9 mouse cellular contexts compared by ENCODE assay signal in the genomic region with DNA sequence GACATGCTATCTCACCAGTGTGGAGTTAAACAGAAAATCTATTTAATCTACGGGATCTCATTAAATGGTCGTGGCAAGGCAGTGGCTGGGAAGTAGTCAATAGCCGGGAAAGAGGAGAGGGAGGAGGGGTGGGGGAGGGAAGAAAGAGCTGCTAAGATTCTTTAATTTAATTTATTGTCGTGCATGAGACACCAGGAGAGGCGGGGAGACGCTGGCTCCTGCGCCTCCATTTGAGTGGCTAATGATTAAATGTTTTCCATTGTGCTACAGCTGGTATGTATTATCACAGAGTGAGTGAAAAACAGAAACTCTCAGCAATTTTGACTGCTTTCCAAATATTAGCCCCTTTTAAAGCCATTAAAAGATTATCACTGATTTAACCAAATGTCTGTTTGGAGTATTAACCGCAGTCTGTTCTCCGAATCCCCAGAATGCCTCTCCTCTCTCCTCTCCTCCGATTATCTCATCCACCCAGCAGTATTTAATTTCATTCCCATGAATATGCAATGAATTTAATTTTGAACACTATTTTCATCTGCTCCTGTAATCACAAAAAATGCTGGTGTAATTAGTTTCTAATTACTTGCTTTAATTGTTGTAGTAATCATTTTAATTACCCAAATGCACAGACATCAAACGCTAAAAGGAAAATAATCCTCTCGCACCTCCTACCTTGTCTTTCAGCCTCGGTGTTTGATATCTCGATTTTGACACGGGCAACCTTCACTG.
DNase-seq lines count a peak whose midpoint lies in the region; ATAC-seq and TF ChIP-seq lines count a peak whose summit lies in the region.
"Had no signal": no experiment of that assay in that cellular context is flagged by ENCODE, and none has a peak within 500 bp of the region (broad histone marks: within the 10 kb centered on the region; RNA-seq: fewer than 3 reads in every experiment).

No protein-coding gene starts in this region.

- H3K36me3 ChIP-seq in embryonic facial prominence, embryonic 13.5 days, result no peaks in the 10 kb centered on the region
- no peaks in the 10 kb centered on the region for H3K36me3 ChIP-seq in hindbrain, postnatal 0 days (ENCODE audit: insufficient read depth, low read length)
- no peaks in the 10 kb centered on the region for H3K36me3 ChIP-seq in neural tube, embryonic 13.5 days

- no peak for TF ChIP-seq CTCF in hindbrain, postnatal 0 days (IDR thresholded peaks at IDR 0.05; ENCODE audit: low read depth)

- peaks cover 8% of the 10 kb centered on the region; the same call in 1 of the 2 replicates for H3K4me1 ChIP-seq in embryonic facial prominence, embryonic 13.5 days
- H3K4me1 ChIP-seq in hindbrain, postnatal 0 days (ENCODE audit: insufficient read depth, low read length), result peaks cover 10% of the 10 kb centered on the region
- H3K4me1 ChIP-seq in neural tube, embryonic 13.5 days (replicated peaks), result peaks cover 46% of the 10 kb centered on the region

- H3K27ac ChIP-seq in embryonic facial prominence, embryonic 13.5 days, result no peak overlapping the region
- peak overlapping the region; percentile 70 for H3K27ac ChIP-seq in hindbrain, postnatal 0 days
- H3K27ac ChIP-seq in neural tube, embryonic 13.5 days (replicated peaks), result peak overlapping the region; percentile 93

- no peak overlapping the region for H3K9ac ChIP-seq in embryonic facial prominence, embryonic 13.5 days
- H3K9ac ChIP-seq in hindbrain, postnatal 0 days (replicated peaks; ENCODE audit: low read length), result peak overlapping the region; percentile 26
- peak overlapping the region; percentile 59 for H3K9ac ChIP-seq in neural tube, embryonic 13.5 days

- peak overlapping the region; percentile 36 for H3K4me2 ChIP-seq in embryonic facial prominence, embryonic 13.5 days
- peak overlapping the region; percentile 50 for H3K4me2 ChIP-seq in hindbrain, postnatal 0 days (ENCODE audit: low read depth, low read length)
- H3K4me2 ChIP-seq in neural tube, embryonic 13.5 days, result peak overlapping the region; percentile 47

- no peak for ATAC-seq in embryonic facial prominence, embryonic 13.5 days (ENCODE audit: insufficient number of reproducible peaks, insufficient read depth, low FRiP score, low TSS enrichment, low read depth)
- peak; percentile 35 for ATAC-seq in hindbrain, postnatal 0 days
- peak; percentile 71 for ATAC-seq in neural tube, embryonic 13.5 days (ENCODE audit: low read depth)

- 25% methylated on average over 15 of the region's 15 CpGs for WGBS in embryonic facial prominence, embryonic 13.5 days
- WGBS in hindbrain, postnatal 0 days, result 15% methylated on average over 15 of the region's 15 CpGs
- WGBS in neural tube, embryonic 13.5 days, result 12% methylated on average over 15 of the region's 15 CpGs

- peaks cover 33% of the 10 kb centered on the region for H3K27me3 ChIP-seq in embryonic facial prominence, embryonic 13.5 days
- H3K27me3 ChIP-seq in hindbrain, postnatal 0 days (ENCODE audit: insufficient read depth, low read length), result no peaks in the 10 kb centered on the region
- no peaks in the 10 kb centered on the region for H3K27me3 ChIP-seq in neural tube, embryonic 13.5 days

- no peak overlapping the region for H3K4me3 ChIP-seq in embryonic facial prominence, embryonic 13.5 days
- peak overlapping the region; percentile 0; the same call in 1 of the 2 replicates for H3K4me3 ChIP-seq in hindbrain, postnatal 0 days (ENCODE audit: low read length)
- peak overlapping the region; percentile 14; the same call in 1 of the 2 replicates for H3K4me3 ChIP-seq in neural tube, embryonic 13.5 days

- no peaks in the 10 kb centered on the region for H3K9me3 ChIP-seq in embryonic facial prominence, embryonic 13.5 days
- no peaks in the 10 kb centered on the region for H3K9me3 ChIP-seq in hindbrain, postnatal 0 days (ENCODE audit: low read length)
- no peaks in the 10 kb centered on the region for H3K9me3 ChIP-seq in neural tube, embryonic 13.5 days

- peak; percentile 6 to 42 for DNase-seq in layer of hippocampus, adult 18-20 months (ENCODE audit: low spot score in 2 of 2)
- DNase-seq in layer of hippocampus, postnatal 25 days (ENCODE audit: extremely low spot score in 1 of 2, low spot score in 1 of 2), result no peak
- DNase-seq in hindbrain, postnatal 0 days (ENCODE audit: low spot score), result peak; percentile 70
- DNase-seq in adrenal gland, adult 2 months, result no peak
- no peak for DNase-seq in cerebellum, postnatal 4 days (ENCODE audit: low spot score in 2 of 2)
- no peak for DNase-seq in lung, adult 18-20 months
- DNase-seq: adrenal gland, postnatal 25 days had no signal

Comparison
In these comparisons a context has a peak if more than half of its experiments do, and no peak if none do; other contexts are left out.
1. DNase-seq: peak in layer of hippocampus, adult 18-20 months (2 of 2) and hindbrain, postnatal 0 days (single experiment); none in layer of hippocampus, postnatal 25 days (0 of 2), adrenal gland, adult 2 months (single experiment), cerebellum, postnatal 4 days (0 of 2) and lung, adult 18-20 months (0 of 2).
2. Peak in every context shown above with its lines, with median percentiles within 50 percentile points of each other: H3K4me2 ChIP-seq.